Mouse (Mus musculus) cortical plate, adult 2 months (tissue): ENCODE data around the gene Cyp39a1.

ENCODE experiments used
- CTCF ChIP-seq: fragments of 200-500 bp; IDR thresholded peaks from 2 replicates; pipeline ENCODE4 v1.5.1; 2011; ENCODE audit warnings: mild to moderate bottlenecking, control low read depth, low read length; ENCODE audit not compliant: insufficient read depth; ENCODE audit errors: extremely low read depth
- POLR2A ChIP-seq: fragments of 200-500 bp; IDR thresholded peaks from 2 replicates; pipeline ENCODE4 v1.6.1; 2011; ENCODE audit warnings: mild to moderate bottlenecking, low read length, control low read depth; ENCODE audit not compliant: insufficient read depth; ENCODE audit errors: extremely low read depth

DNA sequence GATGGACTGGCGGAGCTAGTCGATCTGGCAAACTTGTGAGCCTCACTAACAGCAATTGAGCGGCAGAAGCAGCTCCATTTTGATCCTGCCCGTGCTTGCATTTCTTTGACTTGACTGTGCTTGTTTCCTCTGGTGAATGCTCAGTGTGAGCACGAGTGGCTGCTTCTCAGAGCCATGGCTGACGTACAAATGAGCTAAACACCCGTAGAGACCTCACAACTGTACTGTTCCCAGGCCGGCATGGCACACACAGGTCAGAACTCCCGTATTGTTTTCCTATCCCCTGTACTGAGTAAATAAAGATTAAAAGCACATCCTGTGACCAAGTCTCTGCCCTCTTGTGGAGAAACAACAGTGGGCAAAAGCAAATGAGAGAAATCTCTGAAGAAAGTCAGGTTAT is 22.4 kb downstream of the Cyp39a1 start:
- TF ChIP-seq CTCF (no peak), POLR2A (no peak)
